Comparison of ENCODE assay signal across 27 mouse cellular contexts in genomic region chr6:97370460-97370859, GRCm38 (mm10).
"Had no signal": no experiment of that assay in that cellular context is flagged by ENCODE, and none has a peak within 500 bp of the region (broad histone marks: within the 10 kb centered on the region; RNA-seq: fewer than 3 reads in every experiment).

No protein-coding gene starts in this region.

- DNase-seq: gastrocnemius, adult 2 months; gastrocnemius, postnatal 10 days; gastrocnemius, postnatal 25 days; heart, adult 2 months; heart, postnatal 10 days; heart, postnatal 36 days; kidney, adult 18-20 months; kidney, adult 8-10 months; kidney, postnatal 10 days; kidney, postnatal 25 days; kidney, postnatal 4 days; liver; liver, embryonic 13.5 days had no signal

- H3K4me3 ChIP-seq: gastrocnemius, adult 2 months; heart, adult 2 months; heart, embryonic 13.5 days; heart, embryonic 15.5 days; hindbrain, embryonic 10.5 days; intestine, embryonic 15.5 days; layer of hippocampus, adult 2 months; left cerebral cortex, adult 2 months; limb, embryonic 10.5 days; limb, embryonic 12.5 days; liver, embryonic 13.5 days had no signal

- H3K27me3 ChIP-seq: heart, embryonic 15.5 days; intestine, embryonic 15.5 days; limb, embryonic 12.5 days; liver, embryonic 13.5 days had no signal

- H3K9me3 ChIP-seq: heart, embryonic 13.5 days; heart, embryonic 15.5 days; hindbrain, embryonic 10.5 days; intestine, embryonic 15.5 days; limb, embryonic 10.5 days; limb, embryonic 12.5 days; liver, embryonic 13.5 days had no signal

- H3K4me2 ChIP-seq: heart, embryonic 11.5 days; heart, embryonic 13.5 days; heart, embryonic 15.5 days; hindbrain, embryonic 14.5 days; intestine, embryonic 15.5 days; limb, embryonic 12.5 days; liver, embryonic 11.5 days; liver, embryonic 13.5 days had no signal

- ATAC-seq: hindbrain, embryonic 16.5 days; inflammation-experienced regulatory T-cells, adult 6 months; intestine, embryonic 15.5 days; intestine, postnatal 0 days had no signal

- H3K9ac ChIP-seq: heart, embryonic 13.5 days; heart, embryonic 15.5 days; hindbrain, embryonic 14.5 days; intestine, embryonic 15.5 days; limb, embryonic 12.5 days; liver, embryonic 13.5 days had no signal

- H3K27ac ChIP-seq: gastrocnemius, adult 2 months; heart, adult 2 months; heart, embryonic 13.5 days; heart, embryonic 15.5 days; hindbrain, embryonic 10.5 days; hindbrain, embryonic 14.5 days; intestine, embryonic 15.5 days; layer of hippocampus, adult 2 months; left cerebral cortex, adult 2 months; limb, embryonic 10.5 days; limb, embryonic 12.5 days; liver, embryonic 13.5 days had no signal

- H3K4me1 ChIP-seq: heart, embryonic 15.5 days; intestine, embryonic 15.5 days; liver, embryonic 13.5 days had no signal

- H3K36me3 ChIP-seq: heart, embryonic 15.5 days; hindbrain, embryonic 10.5 days; intestine, embryonic 15.5 days; limb, embryonic 10.5 days; limb, embryonic 12.5 days; liver, embryonic 13.5 days had no signal
